Mouse (Mus musculus) thymus, adult 2 months (tissue): Measurements from ENCODE around the gene Calcoco2.

ENCODE experiments used
- CTCF ChIP-seq: fragments of 200-500 bp; IDR thresholded peaks from 2 replicates; pipeline ENCODE4 v1.5.1; 2012; ENCODE audit warnings: mild to moderate bottlenecking, control low read depth, low read length, moderate library complexity, borderline replicate concordance; ENCODE audit not compliant: control insufficient read depth, poor library complexity, insufficient read depth; ENCODE audit errors: extremely low read depth
- POLR2A ChIP-seq: fragments of 200-500 bp; IDR thresholded peaks from 2 replicates; pipeline ENCODE4 v1.6.1; 2012; ENCODE audit warnings: mild to moderate bottlenecking, low read length, control low read depth, moderate library complexity; ENCODE audit not compliant: control insufficient read depth, poor library complexity, insufficient read depth; ENCODE audit errors: extremely low read depth

DNA sequence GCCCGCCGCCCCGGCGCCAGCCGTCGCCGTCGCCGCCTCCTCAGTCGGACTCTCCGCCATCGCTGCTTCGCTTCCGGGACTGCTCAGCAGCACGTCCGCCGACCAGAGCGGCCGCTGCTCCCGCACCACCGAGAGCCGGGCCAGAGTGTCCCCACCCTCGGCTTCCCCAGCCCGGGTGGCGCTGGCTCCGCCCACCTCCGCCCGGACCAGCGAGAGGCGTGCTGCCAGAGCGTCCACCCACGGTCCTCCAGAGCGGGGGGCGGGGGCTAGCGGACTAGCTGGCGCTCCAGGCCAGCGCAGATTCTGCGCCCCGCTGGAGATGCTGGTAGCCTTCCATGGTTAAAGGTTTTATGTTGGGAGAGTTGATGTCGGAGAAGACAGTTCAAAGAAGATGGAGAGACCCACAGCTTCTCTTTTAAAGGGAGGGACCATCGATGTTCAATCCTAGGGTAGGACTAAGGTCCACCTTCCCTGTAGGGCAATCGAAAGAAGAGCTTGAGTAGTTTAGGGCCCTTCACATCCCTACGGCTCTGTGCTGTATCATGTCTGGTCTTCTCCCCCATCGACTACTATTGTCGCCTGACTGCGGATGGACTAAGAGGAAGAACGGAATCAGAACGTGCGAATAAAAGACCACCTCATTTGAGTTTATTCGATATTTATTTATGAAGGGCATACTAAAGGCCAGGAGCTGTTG is 46.4 kb downstream of the Calcoco2 start, which contains the start of gene Ube2z:
- TF ChIP-seq CTCF (peak; percentile 50; the same call in 1 of the 2 replicates), POLR2A (peak; percentile 81)
